Mouse (Mus musculus): ENCODE measurements at regions not wholly inside any gene's neighbourhood (a gene's known extent, or its start where the extent isn't known, plus 50 kb on each side); places are given as distances from the start of the nearest gene placed in this dataset.

DNA sequence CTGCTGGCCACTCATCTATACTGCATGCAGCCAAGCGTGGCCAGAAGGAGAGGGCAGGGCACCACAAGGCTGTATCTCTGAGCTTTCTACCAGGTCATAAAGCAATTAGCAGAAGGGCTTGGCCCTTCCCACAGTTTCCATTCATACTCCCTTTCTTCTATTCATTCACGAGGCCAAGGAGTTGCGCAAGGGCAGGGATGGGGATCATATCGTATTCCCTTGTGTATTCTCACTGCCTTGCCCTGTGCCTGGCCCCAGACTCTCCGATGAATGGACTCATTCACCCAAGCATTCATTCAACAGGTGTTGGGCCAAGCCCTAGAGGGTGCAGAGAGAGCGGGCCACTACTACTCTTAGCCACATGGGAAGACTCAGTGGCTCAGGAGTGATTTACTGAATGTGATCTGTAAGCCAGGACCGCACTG is 111.2 kb upstream of the Parp11 start:
- TF ChIP-seq CTCF (IDR thresholded peaks at IDR 0.05; ENCODE audit: low read depth, low read length) (no peak), POLR2A (IDR thresholded peaks at IDR 0.05; ENCODE audit: borderline replicate concordance, low read depth, low read length) (no peak)
